Mouse (Mus musculus): ENCODE results near the gene Gpr137b. TPM values are rescaled to one million over a fixed set of nuclear protein-coding genes. Genes with fewer than 3 reads are reported as not detected.
"Not testable (repeated sequence)": the region's sequence is repeated elsewhere in the genome, so short reads cannot be mapped to it uniquely, and the experiment has no call there.

The Gpr137b gene
- polyA plus RNA-seq, 1 experiment from 2014 or later: 4.8 TPM

GRCm38 (mm10) chr13:13358602-13359001 is 35.2 kb downstream of the Gpr137b start:
- H3K4me1 ChIP-seq (replicated peaks; ENCODE audit: control insufficient read depth, insufficient read depth); H3K27ac ChIP-seq (replicated peaks); DNase-seq (ENCODE audit: low spot score); H3K36me3 ChIP-seq (ENCODE audit: control insufficient read depth, insufficient read depth, low read length); H3K9me3 ChIP-seq (ENCODE audit: control insufficient read depth, low read length); ATAC-seq (ENCODE audit: low FRiP score, low TSS enrichment); H3K27me3 ChIP-seq (ENCODE audit: control insufficient read depth, insufficient read depth, low read length); H3K4me3 ChIP-seq (ENCODE audit: low read depth, low read length); H3K9ac ChIP-seq (ENCODE audit: low read length); H3K4me2 ChIP-seq (replicated peaks; ENCODE audit: low read depth): not testable (repeated sequence)
- WGBS: 88% methylated on average over 7 of the region's 7 CpGs

GRCm38 (mm10) chr13:13358097-13358496 is 35.7 kb downstream of the Gpr137b start:
- H3K27ac ChIP-seq (replicated peaks); H3K9ac ChIP-seq (ENCODE audit: low read length); H3K4me2 ChIP-seq (replicated peaks; ENCODE audit: low read depth); ATAC-seq (ENCODE audit: low FRiP score, low TSS enrichment); H3K4me1 ChIP-seq (replicated peaks; ENCODE audit: control insufficient read depth, insufficient read depth); H3K27me3 ChIP-seq (ENCODE audit: control insufficient read depth, insufficient read depth, low read length); H3K9me3 ChIP-seq (ENCODE audit: control insufficient read depth, low read length); H3K36me3 ChIP-seq (ENCODE audit: control insufficient read depth, insufficient read depth, low read length); H3K4me3 ChIP-seq (ENCODE audit: low read depth, low read length); DNase-seq (ENCODE audit: low spot score): not testable (repeated sequence)
- WGBS: 70% methylated on average over 8 of the region's 8 CpGs

- not testable (repeated sequence) for DNase-seq (ENCODE audit: low spot score); H3K36me3 ChIP-seq (ENCODE audit: control insufficient read depth, insufficient read depth, low read length); H3K9me3 ChIP-seq (ENCODE audit: control insufficient read depth, low read length); H3K27ac ChIP-seq (replicated peaks); H3K27me3 ChIP-seq (ENCODE audit: control insufficient read depth, insufficient read depth, low read length); H3K9ac ChIP-seq (ENCODE audit: low read length); ATAC-seq (ENCODE audit: low FRiP score, low TSS enrichment); H3K4me3 ChIP-seq (ENCODE audit: low read depth, low read length); H3K4me1 ChIP-seq (replicated peaks; ENCODE audit: control insufficient read depth, insufficient read depth); H3K4me2 ChIP-seq (replicated peaks; ENCODE audit: low read depth)
- 45% methylated on average over 4 of the region's 4 CpGs for WGBS
Observed at GRCm38 (mm10) chr13:13352113-13352512, 41.7 kb downstream of the Gpr137b start.

GRCm38 (mm10) chr13:13350681-13351080 is 43.1 kb downstream of the Gpr137b start:
- not testable (repeated sequence) for H3K4me3 ChIP-seq (ENCODE audit: low read depth, low read length); H3K9me3 ChIP-seq (ENCODE audit: control insufficient read depth, low read length); H3K27me3 ChIP-seq (ENCODE audit: control insufficient read depth, insufficient read depth, low read length); H3K9ac ChIP-seq (ENCODE audit: low read length); ATAC-seq (ENCODE audit: low FRiP score, low TSS enrichment); H3K27ac ChIP-seq (replicated peaks); DNase-seq (ENCODE audit: low spot score); H3K36me3 ChIP-seq (ENCODE audit: control insufficient read depth, insufficient read depth, low read length); H3K4me1 ChIP-seq (replicated peaks; ENCODE audit: control insufficient read depth, insufficient read depth); H3K4me2 ChIP-seq (replicated peaks; ENCODE audit: low read depth)
- 80% methylated on average over 7 of the region's 7 CpGs for WGBS

GRCm38 (mm10) chr13:13349288-13349687 is 44.5 kb downstream of the Gpr137b start:
- Histone ChIP-seq H3K4me1 (replicated peaks; ENCODE audit: control insufficient read depth, insufficient read depth) (no peaks in the 10 kb centered on the region), H3K9ac (ENCODE audit: low read length) (no peak overlapping the region), H3K9me3 (ENCODE audit: control insufficient read depth, low read length) (no peaks in the 10 kb centered on the region), H3K4me3 (ENCODE audit: low read depth, low read length) (no peak overlapping the region), H3K27ac (replicated peaks) (no peak overlapping the region), H3K27me3 (ENCODE audit: control insufficient read depth, insufficient read depth, low read length) (no peaks in the 10 kb centered on the region), H3K36me3 (ENCODE audit: control insufficient read depth, insufficient read depth, low read length) (no peaks in the 10 kb centered on the region), H3K4me2 (replicated peaks; ENCODE audit: low read depth) (no peak overlapping the region)
- TF ChIP-seq EP300 (optimal IDR thresholded peaks at IDR 0.05) (no peak), CTCF (IDR thresholded peaks at IDR 0.05; ENCODE audit: low read depth) (peak; percentile 64)
- WGBS: 61% methylated on average over 4 of the region's 4 CpGs
- peak; percentile 45 for DNase-seq (ENCODE audit: low spot score)
- ATAC-seq (ENCODE audit: low FRiP score, low TSS enrichment): no peak

GRCm38 (mm10) chr13:13347634-13348412 is 46.0 kb downstream of the Gpr137b start:
- TF ChIP-seq CTCF (IDR thresholded peaks at IDR 0.05; ENCODE audit: low read depth): 0 out of 2 replicates have a peak, but pooled peaks have one; percentile 14
- not testable (repeated sequence) for ATAC-seq (ENCODE audit: low FRiP score, low TSS enrichment); H3K4me3 ChIP-seq (ENCODE audit: low read depth, low read length); DNase-seq (ENCODE audit: low spot score); H3K27ac ChIP-seq (replicated peaks); H3K4me2 ChIP-seq (replicated peaks; ENCODE audit: low read depth); H3K27me3 ChIP-seq (ENCODE audit: control insufficient read depth, insufficient read depth, low read length); H3K9me3 ChIP-seq (ENCODE audit: control insufficient read depth, low read length); H3K9ac ChIP-seq (ENCODE audit: low read length); H3K4me1 ChIP-seq (replicated peaks; ENCODE audit: control insufficient read depth, insufficient read depth); H3K36me3 ChIP-seq (ENCODE audit: control insufficient read depth, insufficient read depth, low read length)
- WGBS: 22% methylated on average over 12 of the region's 12 CpGs

GRCm38 (mm10) chr13:13337361-13337760 is 56.5 kb downstream of the Gpr137b start:
- not testable (repeated sequence) for H3K9me3 ChIP-seq (ENCODE audit: control insufficient read depth, low read length); H3K4me2 ChIP-seq (replicated peaks; ENCODE audit: low read depth); H3K27ac ChIP-seq (replicated peaks); H3K4me1 ChIP-seq (replicated peaks; ENCODE audit: control insufficient read depth, insufficient read depth); DNase-seq (ENCODE audit: low spot score); H3K36me3 ChIP-seq (ENCODE audit: control insufficient read depth, insufficient read depth, low read length); ATAC-seq (ENCODE audit: low FRiP score, low TSS enrichment); H3K27me3 ChIP-seq (ENCODE audit: control insufficient read depth, insufficient read depth, low read length); H3K9ac ChIP-seq (ENCODE audit: low read length); H3K4me3 ChIP-seq (ENCODE audit: low read depth, low read length)
- WGBS: 81% methylated on average over 6 of the region's 8 CpGs

All from stomach, postnatal 0 days (tissue).